Mouse (Mus musculus) c-Kit-positive CD71-negative TER-119-negative erythroid progenitor cells, embryonic 14.5 days (primary cell): Measurements from ENCODE around the gene Mtln.

Experiments used
- DNase-seq: peaks from one replicate; pipeline ENCODE4 v3.0.0-alpha.2; 2013; ENCODE audit warnings: low read depth

The Mtln gene

GRCm38 (mm10) chr2:127791919-127792603 is at the start of gene Mtln:
Mtln (minus strand) TSS chr2:127792488.
- peak; percentile 84 for DNase-seq

- DNase-seq, result no peak
Measured at GRCm38 (mm10) chr2:127841402-127841801, 49.1 kb upstream of the Mtln start.

- DNase-seq, result no peak
Measured at GRCm38 (mm10) chr2:127839425-127839824, 47.1 kb upstream of the Mtln start.

- DNase-seq, result no peak
Measured at GRCm38 (mm10) chr2:127838576-127838975, 46.3 kb upstream of the Mtln start, which contains the start of gene Acoxl. Acoxl (plus strand) TSS chr2:127838876.

- peak; percentile 73 for DNase-seq
Measured at GRCm38 (mm10) chr2:127832833-127833190, 40.5 kb upstream of the Mtln start.

- DNase-seq, result peak; percentile 16
Measured at GRCm38 (mm10) chr2:127832103-127832832, 40.0 kb upstream of the Mtln start.

GRCm38 (mm10) chr2:127831401-127832102 is 39.3 kb upstream of the Mtln start, which contains the start of gene Bub1:
Bub1 (minus strand) TSS chr2:127831865.
- peak; percentile 89 for DNase-seq

- no peak for DNase-seq
Measured at GRCm38 (mm10) chr2:127789651-127790270, 2.5 kb downstream of the Mtln start.

GRCm38 (mm10) chr2:127789138-127789537 is 3.1 kb downstream of the Mtln start:
- no peak for DNase-seq

- DNase-seq, result peak; percentile 60
Measured at GRCm38 (mm10) chr2:127788440-127789116, 3.7 kb downstream of the Mtln start, which contains the start of gene Nphp1. Nphp1 (minus strand) TSS chr2:127788897.

- no peak for DNase-seq
Measured at GRCm38 (mm10) chr2:127787226-127787625, 5.1 kb downstream of the Mtln start.

- no peak for DNase-seq
Measured at GRCm38 (mm10) chr2:127778451-127778850, 13.8 kb downstream of the Mtln start.

- DNase-seq, result no peak
Measured at GRCm38 (mm10) chr2:127775013-127775412, 17.3 kb downstream of the Mtln start.

GRCm38 (mm10) chr2:127774578-127774941 is 17.7 kb downstream of the Mtln start:
- no peak for DNase-seq

GRCm38 (mm10) chr2:127773938-127774577 is 18.2 kb downstream of the Mtln start:
- no peak for DNase-seq

- no peak for DNase-seq
Measured at GRCm38 (mm10) chr2:127761587-127761986, 30.7 kb downstream of the Mtln start.

- no peak for DNase-seq
Measured at GRCm38 (mm10) chr2:127760429-127761000, 31.8 kb downstream of the Mtln start.

- no peak for DNase-seq
Measured at GRCm38 (mm10) chr2:127760014-127760413, 32.3 kb downstream of the Mtln start.

GRCm38 (mm10) chr2:127759157-127759880 is 33.0 kb downstream of the Mtln start:
- DNase-seq, result no peak

- DNase-seq, result no peak
Measured at GRCm38 (mm10) chr2:127757171-127757570, 35.1 kb downstream of the Mtln start.
